Comparison of ENCODE assay signal across 13 mouse cellular contexts in genomic region chr13:46898411-46898810, GRCm38 (mm10). TPM values are rescaled to one million over a fixed set of nuclear protein-coding genes. Genes with fewer than 3 reads are reported as not detected.
DNase-seq lines count a peak whose midpoint lies in the region; ATAC-seq and TF ChIP-seq lines count a peak whose summit lies in the region.
"Had no signal": no experiment of that assay in that cellular context is flagged by ENCODE, and none has a peak within 500 bp of the region (broad histone marks: within the 10 kb centered on the region; RNA-seq: fewer than 3 reads in every experiment).

No protein-coding gene starts in this region.

- H3K27ac ChIP-seq in heart, embryonic 13.5 days (replicated peaks), result peak overlapping the region; percentile 91
- no peak overlapping the region for H3K27ac ChIP-seq in MEL (ENCODE audit: control insufficient read depth, low read depth, low read length)
- H3K27ac ChIP-seq in midbrain, embryonic 15.5 days, result no peak overlapping the region
- H3K27ac ChIP-seq: embryonic facial prominence, embryonic 13.5 days; hindbrain, embryonic 15.5 days had no signal

- H3K4me3 ChIP-seq in heart, embryonic 13.5 days, result no peak overlapping the region
- peak overlapping the region; percentile 30 to 32; a peak in 3 of 4 replicates for H3K4me3 ChIP-seq in MEL (ENCODE audit: control insufficient read depth in 1 of 2, insufficient read depth in 1 of 2, low read depth in 2 of 2, low read length in 2 of 2)
- no peak overlapping the region for H3K4me3 ChIP-seq in midbrain, embryonic 15.5 days
- H3K4me3 ChIP-seq: embryonic facial prominence, embryonic 13.5 days; hindbrain, embryonic 15.5 days had no signal

- H3K36me3 ChIP-seq in heart, embryonic 13.5 days, result peaks cover 23% of the 10 kb centered on the region
- H3K36me3 ChIP-seq in MEL (ENCODE audit: control insufficient read depth in 1 of 2, insufficient read depth in 2 of 2, low read length in 2 of 2), result peaks cover 0 to 3% of the 10 kb centered on the region in 2 experiments; a peak in 1 of 4 replicates
- no peaks in the 10 kb centered on the region for H3K36me3 ChIP-seq in midbrain, embryonic 15.5 days (replicated peaks)
- H3K36me3 ChIP-seq: hindbrain, embryonic 15.5 days had no signal

- no peak for TF ChIP-seq POLR2A in MEL (IDR thresholded peaks at IDR 0.05; ENCODE audit: control insufficient read depth in 1 of 2, insufficient read depth in 1 of 2, low read depth in 1 of 2, low read length in 2 of 2, poor library complexity in 1 of 2)
- no peak for TF ChIP-seq POLR2A in brain, embryonic 14.5 days (IDR thresholded peaks at IDR 0.05; ENCODE audit: borderline replicate concordance, extremely low read depth, insufficient read depth, insufficient read length, poor library complexity, severe bottlenecking)

- H3K27me3 ChIP-seq in heart, embryonic 13.5 days (replicated peaks), result no peaks in the 10 kb centered on the region
- no peaks in the 10 kb centered on the region; a peak in 1 of 4 replicates for H3K27me3 ChIP-seq in MEL (ENCODE audit: control insufficient read depth in 1 of 2, insufficient read depth in 2 of 2, low read length in 2 of 2)
- H3K27me3 ChIP-seq in midbrain, embryonic 15.5 days (replicated peaks), result no peaks in the 10 kb centered on the region
- H3K27me3 ChIP-seq: embryonic facial prominence, embryonic 13.5 days; hindbrain, embryonic 15.5 days had no signal

- no peak for ATAC-seq in heart, embryonic 13.5 days (ENCODE audit: extremely low read depth, insufficient number of reproducible peaks, low FRiP score, low TSS enrichment)
- ATAC-seq in midbrain, embryonic 15.5 days (replicated peaks), result no peak

- no peak for TF ChIP-seq RAD21 in MEL (IDR thresholded peaks at IDR 0.05; ENCODE audit: low read depth, low read length)

- no peaks in the 10 kb centered on the region for H3K79me2 ChIP-seq in MEL (ENCODE audit: control insufficient read depth, insufficient read depth, low read length, poor library complexity)

- peak overlapping the region; percentile 67 for H3K9ac ChIP-seq in heart, embryonic 13.5 days
- no peak overlapping the region for H3K9ac ChIP-seq in MEL (ENCODE audit: control insufficient read depth, low read depth, low read length, poor library complexity, severe bottlenecking)
- H3K9ac ChIP-seq in midbrain, embryonic 15.5 days, result no peak overlapping the region
- H3K9ac ChIP-seq: embryonic facial prominence, embryonic 13.5 days; hindbrain, embryonic 15.5 days had no signal

- DNase-seq in heart, postnatal 36 days, result no peak
- DNase-seq in MEL (ENCODE audit: low read depth, low spot score), result peak; percentile 48
- DNase-seq in brain, embryonic 14.5 days (ENCODE audit: low read depth), result peak; percentile 53
- no peak for DNase-seq in yolk sac, embryonic 10.5 days (ENCODE audit: low spot score)
- no peak for DNase-seq in T-cell, adult 2 months (ENCODE audit: low spot score)
- DNase-seq: adrenal gland, adult 8-10 months; cerebellum, adult 2 months; kidney, adult 18-20 months; kidney, postnatal 14 days had no signal

- no peak for TF ChIP-seq CTCF in MEL (IDR thresholded peaks at IDR 0.05 in 2 of 3, conservative IDR thresholded peaks at IDR 0.05 in 1 of 3; ENCODE audit: control insufficient read depth in 1 of 3, insufficient read depth in 1 of 3, low read depth in 2 of 3, low read length in 3 of 3, poor library complexity in 1 of 3, severe bottlenecking in 1 of 3)
- TF ChIP-seq CTCF in brain, embryonic 14.5 days (IDR thresholded peaks at IDR 0.05; ENCODE audit: borderline replicate concordance, extremely low read depth, insufficient read depth, insufficient read length), result no peak

- peaks cover 6% of the 10 kb centered on the region; the same call in 1 of the 2 replicates for H3K9me3 ChIP-seq in heart, embryonic 13.5 days
- no peaks in the 10 kb centered on the region for H3K9me3 ChIP-seq in MEL (replicated peaks; ENCODE audit: insufficient read depth, low read length)
- H3K9me3 ChIP-seq in midbrain, embryonic 15.5 days, result no peaks in the 10 kb centered on the region
- H3K9me3 ChIP-seq: embryonic facial prominence, embryonic 13.5 days; hindbrain, embryonic 15.5 days had no signal

- peak in 1 of 2 experiments; percentile 50; a peak in 2 of 4 replicates for TF ChIP-seq EP300 in MEL (IDR thresholded peaks at IDR 0.05; ENCODE audit: low read depth in 1 of 2, low read length in 2 of 2)

- 22% methylated on average over 11 of the region's 11 CpGs for WGBS in heart, embryonic 13.5 days
- 35% methylated on average over 11 of the region's 11 CpGs for WGBS in midbrain, embryonic 15.5 days

- intact Hi-C loops in heart, postnatal 36 days (cut with DNase I), result no loop called here

- peaks cover 67% of the 10 kb centered on the region for H3K4me1 ChIP-seq in heart, embryonic 13.5 days
- H3K4me1 ChIP-seq in MEL (ENCODE audit: control insufficient read depth in 1 of 2, insufficient read depth in 2 of 2, low read length in 2 of 2), result no peaks in the 10 kb centered on the region; a peak in 2 of 4 replicates
- H3K4me1 ChIP-seq in midbrain, embryonic 15.5 days, result peaks cover 10% of the 10 kb centered on the region; the same call in 1 of the 2 replicates
- H3K4me1 ChIP-seq: embryonic facial prominence, embryonic 13.5 days had no signal

- H3K4me2 ChIP-seq in heart, embryonic 13.5 days, result peak overlapping the region; percentile 51
- peak overlapping the region; percentile 10; the same call in 1 of the 2 replicates for H3K4me2 ChIP-seq in midbrain, embryonic 15.5 days
- H3K4me2 ChIP-seq: embryonic facial prominence, embryonic 13.5 days; hindbrain, embryonic 15.5 days had no signal

TF ChIP-seq in MEL, 35 proteins besides CTCF, POLR2A, EP300 and RAD21:
- TF ChIP-seq GATA1 (IDR thresholded peaks at IDR 0.05; ENCODE audit: low read depth, low read length) (no peak), SIN3A (IDR thresholded peaks at IDR 0.05; ENCODE audit: low read length) (no peak), MEF2A (IDR thresholded peaks at IDR 0.05; ENCODE audit: extremely low read depth, insufficient replicate concordance, low read depth, low read length, poor library complexity, severe bottlenecking) (0 out of 2 replicates have a peak, but pooled peaks have one; percentile 13), USF2 (IDR thresholded peaks at IDR 0.05; ENCODE audit: borderline replicate concordance in 1 of 2, insufficient read depth in 1 of 2, low read depth in 1 of 2, low read length in 2 of 2) (no peak), ZMIZ1 (IDR thresholded peaks at IDR 0.05; ENCODE audit: low read depth, low read length) (no peak), MYC (IDR thresholded peaks at IDR 0.05; ENCODE audit: low read depth, low read length) (no peak), TAL1 (IDR thresholded peaks at IDR 0.05; ENCODE audit: low read length) (no peak), HCFC1 (IDR thresholded peaks at IDR 0.05; ENCODE audit: low read depth, low read length) (no peak), GABPA (IDR thresholded peaks at IDR 0.05; ENCODE audit: low read depth, low read length) (no peak), POLR2AphosphoS5 (IDR thresholded peaks at IDR 0.05; ENCODE audit: borderline replicate concordance, low read depth, low read length) (no peak), CHD2 (IDR thresholded peaks at IDR 0.05; ENCODE audit: low read length) (no peak), MYB (IDR thresholded peaks at IDR 0.05; ENCODE audit: low read depth, low read length) (peak; percentile 56; the same call in 1 of the 2 replicates), TCF12 (IDR thresholded peaks at IDR 0.05; ENCODE audit: low read depth, low read length) (no peak), ZKSCAN1 (IDR thresholded peaks at IDR 0.05; ENCODE audit: low read depth, low read length) (no peak), ZNF384 (IDR thresholded peaks at IDR 0.05; ENCODE audit: low read depth, low read length) (no peak), RCOR1 (IDR thresholded peaks at IDR 0.05; ENCODE audit: low read depth, low read length) (no peak), ETS1 (IDR thresholded peaks at IDR 0.05; ENCODE audit: low read depth, low read length) (no peak)

RNA-seq across cellular contexts. Expression of gene Kif13a, which starts 31.3 kb away (rescaled TPM):
- 22.9 and 32.9 TPM in 2 replicates for polyA plus RNA-seq in heart, embryonic 13.5 days (2015; fragmentation: Nextera tagmentation; extraction: Ambion mirVana)
- total RNA-seq in heart, postnatal 36 days (2021), result 100 to 1,000 TPM; 109 to 112 TPM
- 1.2 and 1.5 TPM in 2 replicates for total RNA-seq in MEL (2012; rRNA removed)
- polyA plus RNA-seq in MEL (2012; ENCODE audit: insufficient read depth in 1 of 2, insufficient read length in 2 of 2, low read depth in 1 of 2, low replicate concordance in 2 of 2, missing spikeins in 1 of 2), result 1 to 10 TPM in 1 of 2 experiments, not detected in 1; 1.7 TPM
- polyA plus RNA-seq in brain, embryonic 14.5 days (2012; rRNA removed), result 15.1 and 24.8 TPM in 2 replicates
- polyA plus RNA-seq in midbrain, embryonic 15.5 days (2015; fragmentation: Nextera tagmentation; extraction: Ambion mirVana), result 11.9 and 14.1 TPM in 2 replicates

Comparison
In these comparisons a context has a peak if more than half of its experiments do, and no peak if none do; other contexts are left out.
1. H3K4me3 ChIP-seq: peak in MEL (2 of 2); none in heart, embryonic 13.5 days (single experiment) and midbrain, embryonic 15.5 days (single experiment).
2. DNase-seq: peak in MEL (single experiment) and brain, embryonic 14.5 days (single experiment); none in heart, postnatal 36 days (0 of 2), yolk sac, embryonic 10.5 days (single experiment) and T-cell, adult 2 months (single experiment).